Mouse (Mus musculus) cerebral cortex, adult 2 months (tissue): Measurements from ENCODE around the gene Olfr1466.

Experiments used
- WGBS: fragments of 180-500 bp; shearing (Covaris S2); methylation state at CpG from one replicate; pipeline ENCODE4 v1.1.7; 2018; 5-methylcytosine and 5-hydroxymethylcytosine counted together

Olfr1466 gene

GRCm38 (mm10) chr19:13338562-13338961, at the start of gene Olfr1466:
Olfr1466 (plus strand) TSS chr19:13338862.
- WGBS = 88% methylated on average over 2 of the region's 2 CpGs

DNA sequence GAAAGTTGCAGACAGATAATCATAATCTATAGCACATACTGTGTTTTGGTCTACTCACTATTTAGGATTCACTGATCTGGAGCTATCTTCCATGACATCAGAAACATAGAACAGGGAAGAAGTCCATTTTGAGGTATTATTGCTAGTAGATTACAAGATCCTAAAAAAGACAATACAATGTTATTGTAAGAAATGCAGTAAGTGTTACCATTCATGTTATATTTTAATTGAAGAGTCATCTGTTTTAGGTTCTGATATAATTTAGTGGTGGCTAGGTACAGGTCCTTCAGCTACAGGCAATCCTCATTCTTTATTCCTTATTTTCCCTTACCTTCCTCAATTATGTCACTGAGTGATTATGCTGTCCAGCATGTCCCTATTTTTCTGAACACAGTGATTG, 23.2 kb upstream of the Olfr1466 start, which contains the start of gene Olfr1465:
Gene Olfr1465, minus strand, starts transcription at position 101 of the 400 bp plus-strand sequence.

GRCm38 (mm10) chr19:13361936-13362335, 23.3 kb downstream of the Olfr1466 start, which contains the start of gene Olfr1467:
Olfr1467 (plus strand) TSS chr19:13362236.
- 60% methylated on average over 2 of the region's 2 CpGs for WGBS
